Mouse (Mus musculus) embryonic fibroblast, embryonic 13.5 days (primary cell): ENCODE measurements around the gene Pip4k2c. TPM values are rescaled to one million over a fixed set of nuclear protein-coding genes. Genes with fewer than 3 reads are reported as not detected.
A peak's percentile ranks its signal among the peaks of the same experiment; 100 is the strongest.
"Not testable (repeated sequence)": the region's sequence is repeated elsewhere in the genome, so short reads cannot be mapped to it uniquely, and the experiment has no call there.

Experiments
- H3K27ac ChIP-seq: 2 replicates; pipeline ENCODE4 v1.5.1; 2012; ENCODE audit warnings: low read length, control low read depth, inconsistent platforms; ENCODE audit not compliant: insufficient read depth
- H3K4me1 ChIP-seq: 2 replicates; pipeline ENCODE4 v1.6.1; 2011; ENCODE audit warnings: low read length; ENCODE audit not compliant: control insufficient read depth, insufficient read depth
- H3K4me3 ChIP-seq: 2 replicates; pipeline ENCODE4 v1.5.1; 2011; ENCODE audit warnings: mild to moderate bottlenecking, control low read depth, low read length; ENCODE audit not compliant: insufficient read depth
- CTCF ChIP-seq: IDR thresholded peaks from 2 replicates; pipeline ENCODE4 v1.5.1; 2011; ENCODE audit warnings: mild to moderate bottlenecking, control low read depth, low read length, moderate library complexity, borderline replicate concordance; ENCODE audit not compliant: insufficient read depth
- POLR2A ChIP-seq: IDR thresholded peaks from 2 replicates; pipeline ENCODE4 v1.6.1; 2011; ENCODE audit warnings: low read depth, mild to moderate bottlenecking, control low read depth, low read length, moderate library complexity
- polyA plus RNA-seq: library from polyadenylated mRNA; stranded (reverse); fragments of >200 nt; gene quantifications from 2 replicates; pipeline ENCODE4 v1.2.4, GENCODE M21; 2011; ENCODE audit warnings: low read depth; ENCODE audit not compliant: missing spikeins, insufficient read length

Pip4k2c gene
- polyA plus RNA-seq, 1 experiment = 24.3 TPM

DNA sequence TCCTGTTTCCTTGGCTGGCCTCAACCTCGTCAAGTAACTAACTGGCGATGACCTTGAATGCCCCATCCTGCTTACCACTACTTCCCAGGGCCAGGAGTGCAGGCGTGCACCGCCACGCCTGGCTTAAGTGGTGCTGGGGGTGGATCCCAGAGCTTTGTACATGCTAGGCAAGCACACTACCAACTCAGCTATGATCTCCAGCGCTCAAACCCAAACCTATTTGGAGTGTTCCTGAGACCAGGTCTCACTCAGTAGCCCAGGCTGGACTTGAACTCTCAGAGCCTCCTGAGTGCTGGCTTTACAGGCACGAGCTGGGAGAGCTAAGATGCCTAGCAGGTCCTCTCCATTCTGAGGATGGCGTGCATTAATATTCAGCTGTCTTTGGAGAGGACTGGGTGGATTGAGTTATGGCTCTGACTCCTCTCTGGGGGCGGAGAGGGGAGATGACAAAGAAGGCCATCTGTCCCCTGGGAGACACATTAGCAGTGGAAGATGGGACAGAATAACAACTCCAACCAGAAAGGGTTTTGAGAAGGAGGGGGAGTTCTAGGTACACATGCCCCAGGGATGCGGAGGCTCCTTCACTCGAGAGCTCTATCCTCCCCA lies 13.8 kb downstream of the Pip4k2c start:
- no peaks in the 10 kb centered on the region for H3K4me1 ChIP-seq
- TF ChIP-seq CTCF (no peak), POLR2A (peak; percentile 6; the same call in 1 of the 2 replicates)
- H3K4me3 ChIP-seq = no peak overlapping the region
- H3K27ac ChIP-seq = no peak overlapping the region

- TF ChIP-seq POLR2A = no peak; the same call in 1 of the 2 replicates
- H3K27ac ChIP-seq = no peak overlapping the region
- H3K4me1 ChIP-seq = no peaks in the 10 kb centered on the region
- H3K4me3 ChIP-seq = no peak overlapping the region
These were observed 14.3 kb downstream of the Pip4k2c start for GRCm38 (mm10) chr10:127197104-127197503.

DNA sequence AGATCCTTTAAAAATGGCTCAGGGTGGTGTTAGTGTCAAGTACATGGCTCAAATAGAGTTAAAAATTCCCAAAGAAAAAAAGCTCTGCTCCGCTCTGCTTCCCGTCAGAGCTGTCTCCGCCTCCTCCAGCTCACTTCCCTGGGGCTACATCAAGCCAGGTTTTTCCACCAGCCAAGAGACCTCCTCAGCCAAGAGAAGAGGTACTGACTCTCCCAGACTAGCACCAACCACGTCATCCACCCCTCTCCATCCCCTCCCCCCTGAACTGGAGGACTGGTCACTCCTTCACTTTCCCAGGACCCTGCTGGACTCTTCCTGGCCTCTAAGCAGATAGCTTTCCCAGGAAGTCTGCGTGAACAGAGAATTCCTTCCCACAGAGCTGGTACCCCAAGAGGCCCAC lies 15.0 kb downstream of the Pip4k2c start:
- Histone ChIP-seq H3K4me3 (peak overlapping the region; percentile 79), H3K27ac (peak overlapping the region; percentile 87), H3K4me1 (no peaks in the 10 kb centered on the region)
- TF ChIP-seq CTCF = no peak
- TF ChIP-seq POLR2A = peak; percentile 54; the same call in 1 of the 2 replicates

DNA sequence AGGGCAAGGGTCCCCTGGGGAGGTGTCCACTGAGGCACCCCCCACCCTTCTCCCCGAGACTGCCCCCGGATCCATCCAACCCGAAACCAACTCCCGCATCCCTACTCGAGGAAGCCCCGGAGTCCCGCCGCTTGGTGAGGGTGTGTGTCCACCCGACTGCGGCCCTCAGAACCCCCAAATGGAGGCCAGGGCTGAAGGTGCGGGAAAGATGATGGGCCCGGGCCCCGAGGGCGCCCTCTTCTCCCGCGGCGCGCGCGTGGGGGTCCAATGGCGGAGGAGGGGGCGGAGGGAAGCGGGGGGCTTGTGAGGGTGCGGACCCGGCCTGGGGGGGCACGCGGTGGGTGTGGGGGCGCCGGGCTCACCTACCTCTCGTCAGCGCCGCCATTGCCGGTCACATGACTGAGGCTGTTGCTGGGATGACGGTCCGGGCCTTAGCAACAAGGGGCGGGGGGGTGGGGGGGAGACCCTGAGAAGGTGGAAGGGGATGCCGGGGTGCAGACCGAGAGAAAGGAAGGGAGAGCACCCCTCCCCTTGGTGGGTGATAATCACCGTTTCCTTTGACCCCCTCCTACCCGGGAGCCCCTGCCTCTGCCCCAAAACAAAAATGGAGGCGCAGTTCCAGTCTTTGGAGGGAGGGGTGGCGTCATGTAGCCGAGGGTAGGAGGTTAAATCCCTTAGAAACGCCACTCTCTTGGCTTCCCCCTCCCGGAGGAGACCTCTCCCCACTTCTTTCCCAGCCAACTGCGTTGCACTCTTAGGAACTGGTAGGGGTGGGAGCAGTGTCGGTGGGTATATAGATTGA lies 15.9 kb downstream of the Pip4k2c start, which contains the start of gene Dtx3:
Gene Dtx3 (minus strand): TSS at position 401 of the 802 bp plus-strand sequence.
- no peak for TF ChIP-seq CTCF
- peak; percentile 27 for TF ChIP-seq POLR2A
- H3K4me3 ChIP-seq = peak within 1 kb of the TSS; percentile 79
- peak within 1 kb of the TSS; percentile 87 for H3K27ac ChIP-seq
- H3K4me1 ChIP-seq = peaks cover 2% of the 10 kb centered on the region

DNA sequence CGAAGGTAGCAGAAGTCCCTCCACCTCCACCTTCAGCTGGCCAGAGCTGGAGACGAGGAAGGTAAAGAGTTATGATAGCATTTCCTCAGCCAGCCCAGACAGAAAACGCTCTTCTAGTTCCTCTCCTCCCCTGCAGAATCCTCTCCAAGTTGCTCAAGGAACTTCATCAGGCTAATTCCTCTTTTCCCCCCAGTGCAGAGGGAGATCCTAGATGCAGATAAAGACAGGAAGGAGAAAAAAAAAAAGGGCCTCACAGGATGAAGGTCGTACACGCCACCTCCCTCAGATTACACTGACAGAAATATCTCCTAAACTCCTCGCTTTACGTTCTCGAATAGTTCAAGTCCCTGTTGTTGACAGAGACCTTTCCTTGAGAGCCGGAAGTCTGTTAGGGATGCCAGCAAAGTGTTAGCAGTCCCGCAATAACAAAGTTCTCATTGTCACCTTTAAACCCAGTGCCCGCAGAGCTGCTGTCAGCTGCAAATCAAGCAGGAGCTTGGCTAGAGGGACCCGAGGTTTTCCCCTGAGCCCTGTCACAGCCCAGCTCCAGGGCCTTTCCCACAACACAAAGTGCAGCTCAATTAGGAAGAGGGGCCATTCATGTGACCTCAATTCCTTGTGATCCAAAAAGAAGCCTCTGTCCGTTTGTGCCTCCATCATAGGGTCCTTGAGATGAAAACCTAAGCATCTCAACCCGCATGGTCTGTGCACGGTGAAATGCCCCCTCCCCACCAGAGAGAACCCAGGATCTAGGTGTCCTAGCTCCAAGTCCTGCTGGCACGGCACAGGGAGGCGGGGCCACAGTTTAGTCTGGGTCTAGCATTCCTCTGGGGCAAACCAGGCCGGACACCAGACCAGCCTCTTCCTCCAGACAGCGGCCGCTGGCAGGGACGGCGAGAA lies 16.7 kb downstream of the Pip4k2c start:
- peaks cover 4% of the 10 kb centered on the region for H3K4me1 ChIP-seq
- H3K4me3 ChIP-seq = peak overlapping the region; percentile 79
- TF ChIP-seq POLR2A (peak; percentile 80), CTCF (no peak)
- H3K27ac ChIP-seq = peak overlapping the region; percentile 63

DNA sequence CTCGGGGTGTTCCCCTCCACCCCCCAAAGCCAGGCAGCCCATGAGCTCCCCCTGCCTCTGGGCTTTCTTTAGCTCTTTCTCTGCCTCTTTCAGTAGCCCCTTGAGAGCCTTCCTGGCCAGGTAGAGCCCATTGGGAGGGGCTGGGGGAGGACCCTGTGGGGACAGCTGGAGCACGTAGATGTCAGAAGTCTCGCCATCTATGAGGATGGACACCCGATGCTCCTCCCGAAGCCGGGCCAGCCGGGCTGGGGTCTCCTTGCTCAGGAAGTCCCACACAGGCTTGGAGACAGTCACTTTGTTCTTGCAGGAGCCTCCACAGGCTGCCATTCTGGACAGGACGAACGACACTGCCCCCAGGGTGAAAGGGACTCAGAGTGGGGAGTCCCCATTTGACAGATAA lies 18.4 kb downstream of the Pip4k2c start:
- Histone ChIP-seq H3K4me1 (peaks cover 4% of the 10 kb centered on the region), H3K4me3 (no peak overlapping the region), H3K27ac (no peak overlapping the region)
- no peak for TF ChIP-seq CTCF
- no peak for TF ChIP-seq POLR2A

DNA sequence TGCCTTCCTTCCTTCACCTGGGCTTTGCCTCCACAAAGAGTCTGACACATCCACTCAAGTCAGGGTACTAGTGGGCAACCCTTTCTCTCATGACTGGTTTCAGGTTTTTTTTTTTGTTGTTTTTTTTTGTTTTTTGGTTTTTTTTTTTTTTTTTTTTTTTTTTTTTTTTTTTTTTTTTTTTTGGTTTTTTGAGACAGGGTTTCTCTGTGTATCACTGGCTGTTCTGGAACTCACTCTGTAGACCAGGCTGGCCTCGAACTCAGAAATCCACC lies 19.4 kb downstream of the Pip4k2c start:
- not testable (repeated sequence) for H3K4me1 ChIP-seq, H3K27ac ChIP-seq, H3K4me3 ChIP-seq

- Histone ChIP-seq H3K4me3 (no peak overlapping the region), H3K4me1 (peaks cover 4% of the 10 kb centered on the region)
- TF ChIP-seq CTCF (no peak), POLR2A (no peak; the same call in 1 of the 2 replicates)
These were observed 20.0 kb downstream of the Pip4k2c start for GRCm38 (mm10) chr10:127191191-127192056.

DNA sequence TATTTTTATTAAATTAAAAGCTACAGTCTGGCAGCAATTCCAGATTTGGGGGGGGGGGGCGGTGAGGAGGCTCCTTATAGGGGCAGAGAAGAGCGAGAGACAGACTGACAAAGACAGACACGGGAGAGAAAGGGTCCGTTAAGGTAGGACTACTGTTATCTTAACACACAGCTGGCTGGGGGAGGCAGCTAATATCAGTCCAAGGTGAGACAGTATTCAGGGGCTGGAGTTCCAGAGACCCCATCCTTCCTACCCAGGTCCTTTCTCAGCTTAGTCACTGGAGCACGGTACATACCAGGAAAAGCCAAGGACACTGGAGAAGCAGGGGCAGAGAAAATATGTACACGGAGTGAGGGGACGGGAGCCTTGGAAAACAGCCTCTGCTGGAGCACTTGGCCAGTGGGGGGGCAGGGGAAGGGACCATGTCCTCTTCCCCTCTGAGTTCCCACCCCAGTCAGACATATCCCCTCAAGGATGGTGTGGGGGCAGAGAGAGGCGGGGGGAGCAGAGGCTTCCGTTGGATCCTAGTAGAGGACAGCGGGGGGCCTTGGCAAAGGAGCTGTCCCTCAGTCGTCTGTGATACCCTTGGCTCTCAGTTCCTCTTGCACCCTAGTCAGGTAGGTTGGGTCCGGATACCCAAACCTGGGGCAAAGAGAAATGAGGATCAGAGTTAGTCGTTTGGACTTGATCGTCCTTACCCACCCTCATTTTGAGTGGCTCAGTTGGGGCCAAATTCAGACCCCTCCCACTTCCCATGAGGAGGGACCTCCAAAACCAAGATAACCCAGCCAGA lies 20.8 kb downstream of the Pip4k2c start:
- Histone ChIP-seq H3K4me3 (peak overlapping the region; percentile 91), H3K4me1 (peaks cover 4% of the 10 kb centered on the region), H3K27ac (peak overlapping the region; percentile 100)
- TF ChIP-seq POLR2A = peak; percentile 29; the same call in 1 of the 2 replicates
- no peak for TF ChIP-seq CTCF

More at GRCm38 (mm10) chr10:127191191-127192056, 20.0 kb downstream of the Pip4k2c start:
- H3K27ac ChIP-seq = peak overlapping the region; percentile 100
